Mouse (Mus musculus): ENCODE measurements at regions not wholly inside any gene's neighbourhood (a gene's known extent, or its start where the extent isn't known, plus 50 kb on each side); places are given as distances from the start of the nearest gene placed in this dataset.

DNA sequence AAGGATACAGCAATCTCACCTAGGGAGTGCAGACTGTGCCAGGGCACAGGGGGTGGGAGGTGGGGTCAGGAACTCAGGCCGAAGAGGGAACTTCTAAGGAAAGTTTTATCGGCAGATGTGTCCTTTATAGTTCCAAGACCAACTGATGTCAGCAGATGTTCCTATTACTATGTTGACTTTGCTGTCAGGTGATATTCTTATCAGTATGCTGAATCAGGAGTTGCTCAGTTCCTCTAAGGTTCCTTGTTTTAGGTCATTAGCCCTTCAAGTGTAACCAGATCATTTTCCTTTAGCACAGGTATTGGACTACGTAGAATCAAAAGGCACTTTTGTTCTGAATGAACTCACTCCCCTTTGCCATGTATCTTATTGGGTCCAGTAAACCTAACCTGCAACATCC lies 101.6 kb upstream of the Ccser1 start:
- no peaks in the 10 kb centered on the region for H3K27me3 ChIP-seq
- H3K4me3 ChIP-seq = no peak overlapping the region
- 0 out of 2 replicates have a peak, but pooled peaks cover 3% of the 10 kb centered on the region for H3K4me1 ChIP-seq
- WGBS = 72% methylated on average over 3 of the region's 3 CpGs
- no peaks in the 10 kb centered on the region for H3K9me3 ChIP-seq
- no peak for ATAC-seq (ENCODE audit: low FRiP score, low read depth)
- no peak overlapping the region for H3K27ac ChIP-seq
- H3K9ac ChIP-seq = no peak overlapping the region
- no peak overlapping the region for H3K4me2 ChIP-seq (replicated peaks)
- H3K36me3 ChIP-seq = no peaks in the 10 kb centered on the region

GRCm38 (mm10) chr6:61080661-61081060 lies 99.5 kb upstream of the Ccser1 start:
- Histone ChIP-seq H3K36me3 (no peaks in the 10 kb centered on the region), H3K9ac (no peak overlapping the region), H3K27me3 (no peaks in the 10 kb centered on the region), H3K27ac (no peak overlapping the region), H3K4me1 (0 out of 2 replicates have a peak, but pooled peaks cover 3% of the 10 kb centered on the region), H3K4me3 (no peak overlapping the region), H3K9me3 (no peaks in the 10 kb centered on the region), H3K4me2 (replicated peaks) (no peak overlapping the region)
- WGBS = 59% methylated on average over 5 of the region's 5 CpGs
- no peak for ATAC-seq (ENCODE audit: low FRiP score, low read depth)

GRCm38 (mm10) chr6:61083346-61083745 lies 96.8 kb upstream of the Ccser1 start:
- Histone ChIP-seq H3K4me2 (replicated peaks) (no peak overlapping the region), H3K4me3 (no peak overlapping the region), H3K36me3 (no peaks in the 10 kb centered on the region), H3K27ac (no peak overlapping the region), H3K4me1 (0 out of 2 replicates have a peak, but pooled peaks cover 3% of the 10 kb centered on the region), H3K9ac (no peak overlapping the region), H3K27me3 (no peaks in the 10 kb centered on the region), H3K9me3 (no peaks in the 10 kb centered on the region)
- ATAC-seq (ENCODE audit: low FRiP score, low read depth) = no peak
- 29% methylated on average over 3 of the region's 3 CpGs for WGBS

DNA sequence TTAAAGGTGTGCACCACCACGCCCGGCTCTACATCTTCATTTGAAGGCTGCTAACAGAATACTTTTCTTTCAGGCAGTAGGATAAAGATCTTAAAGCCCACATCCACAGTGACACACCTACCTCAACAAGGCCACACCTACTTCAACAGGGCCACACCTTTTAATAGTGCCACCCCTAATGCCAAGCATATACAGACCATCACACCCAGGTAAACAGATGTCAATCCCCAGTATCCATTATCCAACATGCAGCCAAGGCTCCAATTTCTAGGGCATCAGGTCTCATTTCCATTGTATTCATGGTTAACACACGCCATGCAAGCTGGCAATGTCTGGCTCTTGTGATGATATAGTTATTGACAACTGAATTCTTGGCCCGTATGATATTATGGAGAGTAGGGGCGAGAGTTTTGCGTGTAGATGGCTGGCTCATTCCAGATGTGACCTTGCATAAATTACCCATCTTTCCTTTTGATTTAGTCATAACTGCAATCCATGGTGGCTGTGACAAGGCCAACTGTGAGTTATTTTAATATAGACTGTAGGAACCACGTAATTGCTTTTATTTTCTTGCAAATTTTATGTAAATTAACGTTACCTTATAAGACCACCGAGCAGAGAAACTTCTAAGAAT lies 80.7 kb upstream of the Ccser1 start:
- Histone ChIP-seq H3K36me3 (no peaks in the 10 kb centered on the region), H3K27ac (no peak overlapping the region), H3K4me1 (no peaks in the 10 kb centered on the region), H3K9ac (no peak overlapping the region), H3K9me3 (no peaks in the 10 kb centered on the region), H3K4me3 (no peak overlapping the region), H3K27me3 (no peaks in the 10 kb centered on the region), H3K4me2 (replicated peaks) (no peak overlapping the region)
- ATAC-seq (ENCODE audit: low FRiP score, low read depth) = no peak
- WGBS = 82% methylated on average over 9 of the region's 9 CpGs

DNA sequence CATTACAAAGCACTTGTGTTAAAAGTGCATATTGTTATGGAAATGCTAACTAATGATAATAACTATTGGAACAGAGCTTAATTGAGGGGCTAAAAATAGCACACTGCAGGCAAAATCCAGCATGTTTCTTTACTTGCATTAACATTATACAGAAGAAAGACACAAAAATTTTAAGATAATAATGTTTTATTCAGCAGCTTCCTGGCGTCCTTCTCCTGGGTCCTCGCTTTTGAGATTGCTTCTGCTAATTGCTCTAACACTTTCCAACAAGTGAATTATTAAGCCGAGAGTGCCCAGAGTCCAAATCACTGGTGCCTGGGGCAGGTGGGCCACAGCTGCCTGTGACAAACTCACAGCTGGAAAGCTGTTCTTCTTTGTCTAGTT lies 80.2 kb upstream of the Ccser1 start:
- no peaks in the 10 kb centered on the region for H3K9me3 ChIP-seq
- no peak overlapping the region for H3K4me2 ChIP-seq (replicated peaks)
- H3K4me3 ChIP-seq = no peak overlapping the region
- no peaks in the 10 kb centered on the region for H3K4me1 ChIP-seq
- H3K9ac ChIP-seq = no peak overlapping the region
- no peak for ATAC-seq (ENCODE audit: low FRiP score, low read depth)
- no peak overlapping the region for H3K27ac ChIP-seq
- H3K36me3 ChIP-seq = no peaks in the 10 kb centered on the region
- WGBS = 31% methylated on average over 3 of the region's 3 CpGs
- no peaks in the 10 kb centered on the region for H3K27me3 ChIP-seq

DNA sequence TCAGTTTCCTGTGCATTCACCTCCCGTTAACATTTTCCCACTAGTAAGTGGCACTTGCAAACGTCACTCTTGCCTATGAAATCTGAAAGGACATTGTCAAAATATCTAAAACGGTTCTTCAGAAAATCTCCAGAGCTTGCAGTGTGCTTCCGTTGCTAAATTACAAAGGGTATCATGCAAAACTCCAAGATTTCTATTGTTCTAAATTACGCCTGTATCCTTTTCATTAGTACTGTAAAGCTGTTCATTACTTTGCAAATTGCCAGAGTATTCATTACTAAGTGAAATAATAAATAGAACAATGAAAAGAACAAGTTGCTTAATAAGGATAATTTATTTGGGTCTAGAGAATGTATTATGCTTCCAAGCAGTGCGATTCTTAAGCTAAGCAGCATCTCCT lies 78.2 kb upstream of the Ccser1 start:
- H3K4me1 ChIP-seq = no peaks in the 10 kb centered on the region
- no peak overlapping the region for H3K4me3 ChIP-seq
- H3K9ac ChIP-seq = no peak overlapping the region
- H3K4me2 ChIP-seq (replicated peaks) = no peak overlapping the region
- H3K36me3 ChIP-seq = no peaks in the 10 kb centered on the region
- H3K27ac ChIP-seq = no peak overlapping the region
- no peaks in the 10 kb centered on the region for H3K9me3 ChIP-seq
- WGBS = 70% methylated on average over 6 of the region's 6 CpGs
- no peak for ATAC-seq (ENCODE audit: low FRiP score, low read depth)
- no peaks in the 10 kb centered on the region for H3K27me3 ChIP-seq

GRCm38 (mm10) chr6:61103459-61104234 lies 76.5 kb upstream of the Ccser1 start:
- H3K4me2 ChIP-seq (replicated peaks) = no peak overlapping the region
- H3K27ac ChIP-seq = no peak overlapping the region
- no peak for ATAC-seq (ENCODE audit: low FRiP score, low read depth)
- no peak overlapping the region for H3K4me3 ChIP-seq
- no peaks in the 10 kb centered on the region for H3K27me3 ChIP-seq
- no peaks in the 10 kb centered on the region for H3K4me1 ChIP-seq
- H3K36me3 ChIP-seq = no peaks in the 10 kb centered on the region
- no peak overlapping the region for H3K9ac ChIP-seq
- WGBS = 56% methylated on average over 4 of the region's 4 CpGs
- H3K9me3 ChIP-seq = no peaks in the 10 kb centered on the region

DNA sequence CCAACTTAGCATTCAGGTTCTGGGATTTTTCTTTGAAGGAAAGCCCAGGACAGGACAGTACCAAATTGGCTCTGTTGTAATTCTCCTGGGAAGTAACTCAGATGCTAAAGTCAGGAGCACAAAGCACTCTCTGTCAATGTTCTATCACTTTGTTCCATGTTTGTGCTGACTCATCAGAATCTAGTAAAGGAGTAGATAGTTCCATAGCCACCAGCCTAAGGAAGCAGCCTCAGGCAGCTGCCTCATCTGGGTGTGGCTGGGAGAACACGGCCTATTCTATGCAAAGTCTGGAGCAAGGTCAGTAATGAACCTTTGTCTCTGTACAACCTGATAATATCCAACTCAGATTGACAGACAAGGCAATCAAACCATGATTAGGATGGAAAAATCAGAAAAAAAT lies 64.9 kb upstream of the Ccser1 start:
- Histone ChIP-seq H3K9me3 (no peaks in the 10 kb centered on the region), H3K4me1 (no peaks in the 10 kb centered on the region), H3K9ac (no peak overlapping the region), H3K27ac (no peak overlapping the region), H3K4me3 (no peak overlapping the region), H3K36me3 (no peaks in the 10 kb centered on the region), H3K27me3 (no peaks in the 10 kb centered on the region), H3K4me2 (replicated peaks) (no peak overlapping the region)
- 85% methylated on average over 1 of the region's 1 CpGs for WGBS
- no peak for ATAC-seq (ENCODE audit: low FRiP score, low read depth)

DNA sequence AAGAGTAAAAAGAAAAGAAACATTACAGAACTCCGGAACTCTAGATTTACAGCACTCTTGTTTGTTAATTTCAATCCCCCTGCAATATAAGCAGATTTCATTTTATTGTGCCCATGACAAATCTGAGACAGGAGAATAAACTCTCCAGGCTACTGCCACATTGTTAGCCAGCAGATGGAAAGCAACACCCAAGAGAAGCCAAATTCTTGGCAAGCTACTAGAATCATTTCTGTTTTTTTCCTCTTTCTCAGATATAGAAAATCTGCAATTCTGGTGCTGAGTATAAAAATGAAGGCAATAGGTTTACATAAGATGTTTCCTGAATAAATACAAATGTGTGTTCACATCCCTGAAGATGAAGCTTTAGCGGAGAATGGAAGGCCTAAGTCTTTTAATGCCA lies 60.5 kb upstream of the Ccser1 start:
- Histone ChIP-seq H3K9ac (no peak overlapping the region), H3K36me3 (no peaks in the 10 kb centered on the region), H3K9me3 (no peaks in the 10 kb centered on the region), H3K4me2 (replicated peaks) (no peak overlapping the region), H3K4me3 (no peak overlapping the region), H3K27ac (no peak overlapping the region), H3K27me3 (no peaks in the 10 kb centered on the region), H3K4me1 (no peaks in the 10 kb centered on the region)
- WGBS = 65% methylated on average over 2 of the region's 2 CpGs
- ATAC-seq (ENCODE audit: low FRiP score, low read depth) = no peak

DNA sequence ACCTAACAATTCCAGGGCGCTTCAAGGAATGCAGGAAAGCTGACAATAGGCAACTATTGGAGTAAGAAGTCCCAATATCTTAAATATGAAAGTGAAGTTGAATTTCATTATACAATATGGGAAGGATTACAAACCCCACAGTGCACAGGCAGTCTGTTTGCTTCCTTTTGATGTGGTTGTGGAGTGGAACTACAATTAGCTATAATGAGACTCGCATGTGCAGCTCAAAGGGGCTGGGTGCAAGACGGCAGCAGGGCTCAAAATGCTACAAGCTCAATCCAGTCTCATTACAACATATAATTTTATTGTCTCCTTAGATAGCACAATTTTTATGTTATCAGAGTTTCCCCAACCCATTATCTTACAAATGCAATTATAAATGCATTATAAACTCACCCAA lies 54.7 kb upstream of the Ccser1 start:
- Histone ChIP-seq H3K36me3 (no peaks in the 10 kb centered on the region), H3K4me2 (replicated peaks) (no peak overlapping the region), H3K27me3 (no peaks in the 10 kb centered on the region), H3K9me3 (no peaks in the 10 kb centered on the region), H3K9ac (no peak overlapping the region), H3K27ac (no peak overlapping the region), H3K4me3 (no peak overlapping the region), H3K4me1 (no peaks in the 10 kb centered on the region)
- 44% methylated on average over 3 of the region's 3 CpGs for WGBS
- ATAC-seq (ENCODE audit: low FRiP score, low read depth) = no peak

DNA sequence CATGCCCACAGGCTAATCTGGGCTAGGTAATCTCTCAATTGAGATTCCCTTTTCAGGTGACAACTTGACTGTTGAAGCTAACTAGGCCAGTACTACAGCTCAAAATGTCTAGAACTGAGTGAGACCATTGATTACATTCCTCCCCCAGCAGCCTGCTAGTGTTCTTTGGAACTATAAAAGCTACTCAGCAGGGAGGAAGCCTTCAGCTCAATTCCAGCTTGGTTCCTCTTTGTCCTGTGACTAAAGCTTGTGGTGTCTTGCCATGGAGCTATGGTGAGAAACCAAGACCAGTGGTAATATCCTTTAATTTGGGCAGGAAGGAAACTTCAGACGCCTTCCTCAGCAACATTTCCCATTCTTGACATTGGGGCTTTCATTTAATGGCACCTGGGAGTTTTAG lies 52.9 kb upstream of the Ccser1 start:
- Histone ChIP-seq H3K9me3 (no peaks in the 10 kb centered on the region), H3K36me3 (no peaks in the 10 kb centered on the region), H3K4me2 (replicated peaks) (no peak overlapping the region), H3K27ac (no peak overlapping the region), H3K27me3 (no peaks in the 10 kb centered on the region), H3K4me3 (no peak overlapping the region), H3K4me1 (no peaks in the 10 kb centered on the region), H3K9ac (no peak overlapping the region)
- 69% methylated on average over 1 of the region's 1 CpGs for WGBS
- ATAC-seq (ENCODE audit: low FRiP score, low read depth) = no peak

- Histone ChIP-seq H3K4me3 (no peak overlapping the region), H3K27ac (no peak overlapping the region), H3K9ac (no peak overlapping the region), H3K4me2 (replicated peaks) (no peak overlapping the region), H3K36me3 (no peaks in the 10 kb centered on the region), H3K9me3 (no peaks in the 10 kb centered on the region), H3K27me3 (no peaks in the 10 kb centered on the region), H3K4me1 (no peaks in the 10 kb centered on the region)
- WGBS = 64% methylated on average over 1 of the region's 1 CpGs
- no peak for ATAC-seq (ENCODE audit: low FRiP score, low read depth)
These were observed 51.9 kb upstream of the Ccser1 start for GRCm38 (mm10) chr6:61128211-61128610.
